Mouse (Mus musculus): ENCODE results near the gene Rpl32.

Gene Rpl32

GRCm38 (mm10) chr6:115767357-115767756 is 41.2 kb downstream of the Rpl32 start:
- DNase-seq (ENCODE audit: low spot score) = no peak

- peak; percentile 52 for DNase-seq (ENCODE audit: low spot score)
Measured at GRCm38 (mm10) chr6:115764179-115764578, 44.4 kb downstream of the Rpl32 start.

- DNase-seq (ENCODE audit: low spot score) = no peak
Measured at GRCm38 (mm10) chr6:115761995-115762756, 46.4 kb downstream of the Rpl32 start, which contains the start of gene Tmem40. TSS of gene Tmem40 (minus strand) at chr6:115762410.

- DNase-seq (ENCODE audit: low spot score) = no peak
Measured at GRCm38 (mm10) chr6:115760982-115761381, 47.6 kb downstream of the Rpl32 start.

- DNase-seq (ENCODE audit: low spot score) = no peak
Measured at GRCm38 (mm10) chr6:115760137-115760536, 48.4 kb downstream of the Rpl32 start.

- no peak for DNase-seq (ENCODE audit: low spot score)
Measured at GRCm38 (mm10) chr6:115759461-115759860, 49.1 kb downstream of the Rpl32 start.

- DNase-seq (ENCODE audit: low spot score) = no peak
Measured at GRCm38 (mm10) chr6:115758981-115759435, 49.5 kb downstream of the Rpl32 start.

GRCm38 (mm10) chr6:115755536-115755935 is 53.0 kb downstream of the Rpl32 start:
- DNase-seq (ENCODE audit: low spot score) = no peak

Data from ovary, postnatal 14 days (tissue).